Mouse (Mus musculus) embryonic fibroblast, embryonic 13.5 days (primary cell): ENCODE measurements around the gene Atad1. TPM values are rescaled to one million over a fixed set of nuclear protein-coding genes. Genes with fewer than 3 reads are reported as not detected.
A peak's percentile ranks its signal among the peaks of the same experiment; 100 is the strongest.

ENCODE experiments used
- H3K27ac ChIP-seq: 2 replicates; pipeline ENCODE4 v1.5.1; 2012; ENCODE audit warnings: low read length, control low read depth, inconsistent platforms; ENCODE audit not compliant: insufficient read depth
- H3K4me1 ChIP-seq: 2 replicates; pipeline ENCODE4 v1.6.1; 2011; ENCODE audit warnings: low read length; ENCODE audit not compliant: control insufficient read depth, insufficient read depth
- H3K4me3 ChIP-seq: 2 replicates; pipeline ENCODE4 v1.5.1; 2011; ENCODE audit warnings: mild to moderate bottlenecking, control low read depth, low read length; ENCODE audit not compliant: insufficient read depth
- CTCF ChIP-seq: IDR thresholded peaks from 2 replicates; pipeline ENCODE4 v1.5.1; 2011; ENCODE audit warnings: mild to moderate bottlenecking, control low read depth, low read length, moderate library complexity, borderline replicate concordance; ENCODE audit not compliant: insufficient read depth
- POLR2A ChIP-seq: IDR thresholded peaks from 2 replicates; pipeline ENCODE4 v1.6.1; 2011; ENCODE audit warnings: low read depth, mild to moderate bottlenecking, control low read depth, low read length, moderate library complexity
- polyA plus RNA-seq: library from polyadenylated mRNA; stranded (reverse); fragments of >200 nt; gene quantifications from 2 replicates; pipeline ENCODE4 v1.2.4, GENCODE M21; 2011; ENCODE audit warnings: low read depth; ENCODE audit not compliant: missing spikeins, insufficient read length

The Atad1 gene
- polyA plus RNA-seq, 1 experiment: 97.8 TPM

DNA sequence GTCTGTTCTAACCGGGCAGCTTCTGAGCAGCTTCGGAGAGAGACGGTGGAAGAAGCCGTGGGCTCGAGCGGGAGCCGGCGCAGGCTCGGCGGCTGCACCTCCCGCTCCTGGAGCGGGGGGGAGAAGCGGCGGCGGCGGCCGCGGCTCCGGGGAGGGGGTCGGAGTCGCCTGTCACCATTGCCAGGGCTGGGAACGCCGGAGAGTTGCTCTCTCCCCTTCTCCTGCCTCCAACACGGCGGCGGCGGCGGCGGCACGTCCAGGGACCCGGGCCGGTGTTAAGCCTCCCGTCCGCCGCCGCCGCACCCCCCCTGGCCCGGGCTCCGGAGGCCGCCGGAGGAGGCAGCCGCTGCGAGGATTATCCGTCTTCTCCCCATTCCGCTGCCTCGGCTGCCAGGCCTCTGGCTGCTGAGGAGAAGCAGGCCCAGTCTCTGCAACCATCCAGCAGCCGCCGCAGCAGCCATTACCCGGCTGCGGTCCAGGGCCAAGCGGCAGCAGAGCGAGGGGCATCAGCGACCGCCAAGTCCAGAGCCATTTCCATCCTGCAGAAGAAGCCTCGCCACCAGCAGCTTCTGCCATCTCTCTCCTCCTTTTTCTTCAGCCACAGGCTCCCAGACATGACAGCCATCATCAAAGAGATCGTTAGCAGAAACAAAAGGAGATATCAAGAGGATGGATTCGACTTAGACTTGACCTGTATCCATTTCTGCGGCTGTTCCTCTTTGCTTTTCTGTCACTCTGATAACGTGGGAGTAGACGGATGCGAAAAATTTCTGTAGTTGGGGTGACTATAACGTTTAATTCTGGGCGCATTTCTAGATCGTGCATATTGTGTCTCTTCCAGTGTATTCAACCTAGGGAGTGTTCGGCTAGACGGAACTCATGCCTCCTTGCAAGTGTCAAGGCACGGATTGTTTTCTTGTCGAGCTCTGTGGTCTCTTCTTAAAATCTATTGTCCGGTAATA is 18.5 kb upstream of the Atad1 start:
- Histone ChIP-seq H3K4me3 (peak overlapping the region; percentile 96), H3K4me1 (peaks cover 2% of the 10 kb centered on the region; the same call in 1 of the 2 replicates), H3K27ac (peak overlapping the region; percentile 79)
- no peak for TF ChIP-seq CTCF
- TF ChIP-seq POLR2A: no peak

DNA sequence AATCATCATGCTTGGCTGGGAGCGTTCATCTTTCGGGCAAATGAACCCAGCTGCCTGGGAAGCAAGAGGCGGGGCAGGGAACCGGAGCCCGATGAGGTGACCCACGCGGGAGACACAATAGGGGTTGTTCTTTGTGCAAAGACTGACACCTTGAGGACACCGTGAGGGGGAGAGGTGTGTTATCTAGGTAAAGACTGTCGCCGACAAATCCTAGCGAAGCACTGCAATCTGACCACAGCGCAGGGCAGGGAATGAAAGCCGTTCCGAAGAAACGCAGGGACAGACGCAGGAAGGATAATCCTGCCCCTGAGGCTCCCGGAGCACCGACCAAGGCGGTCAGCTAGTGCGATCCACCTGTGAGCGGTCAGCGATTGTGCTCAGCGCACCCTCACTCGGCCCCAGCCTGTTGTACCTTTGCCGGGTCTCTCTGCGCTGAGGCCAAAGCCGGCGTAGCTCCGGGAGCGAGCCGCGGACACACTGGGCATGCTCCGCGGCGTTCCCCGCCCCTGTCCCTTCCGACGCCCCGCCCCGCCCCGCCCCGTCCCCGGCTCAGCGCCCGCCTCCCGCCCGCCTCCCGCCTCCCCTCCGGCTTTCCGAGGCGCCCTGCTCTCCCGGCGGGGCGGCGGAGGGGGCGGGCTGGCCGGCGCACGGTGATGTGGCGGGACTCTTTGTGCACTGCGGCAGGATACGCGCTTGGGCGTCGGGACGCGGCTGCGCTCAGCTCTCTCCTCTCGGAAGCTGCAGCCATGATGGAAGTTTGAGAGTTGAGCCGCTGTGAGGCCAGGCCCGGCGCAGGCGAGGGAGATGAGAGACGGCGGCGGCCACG is 17.5 kb upstream of the Atad1 start, which contains the start of gene Pten:
Gene Pten (plus strand): TSS at position 598 of the 826 bp plus-strand sequence.
- peak within 1 kb of the TSS; percentile 96 for H3K4me3 ChIP-seq
- peak; percentile 92 for TF ChIP-seq POLR2A
- TF ChIP-seq CTCF: no peak
- H3K4me1 ChIP-seq: no peaks in the 10 kb centered on the region
- H3K27ac ChIP-seq: peak within 1 kb of the TSS; percentile 79

DNA sequence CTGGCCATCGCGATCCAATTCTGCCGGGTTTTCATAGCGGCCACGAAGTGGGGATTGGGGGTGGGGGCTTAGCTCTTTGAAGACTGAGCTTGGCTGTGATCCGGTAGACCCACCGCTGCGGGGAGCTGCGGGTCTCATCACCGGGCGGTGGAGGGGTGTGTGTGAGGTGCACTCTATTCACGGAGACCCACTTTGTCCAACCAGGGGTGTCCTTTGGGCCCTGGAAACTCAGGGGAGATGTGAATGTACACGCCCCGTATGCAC is 17.0 kb upstream of the Atad1 start:
- peak overlapping the region; percentile 79 for H3K27ac ChIP-seq
- no peaks in the 10 kb centered on the region for H3K4me1 ChIP-seq
- peak overlapping the region; percentile 84 for H3K4me3 ChIP-seq
- TF ChIP-seq POLR2A (no peak; the same call in 1 of the 2 replicates), CTCF (no peak)

DNA sequence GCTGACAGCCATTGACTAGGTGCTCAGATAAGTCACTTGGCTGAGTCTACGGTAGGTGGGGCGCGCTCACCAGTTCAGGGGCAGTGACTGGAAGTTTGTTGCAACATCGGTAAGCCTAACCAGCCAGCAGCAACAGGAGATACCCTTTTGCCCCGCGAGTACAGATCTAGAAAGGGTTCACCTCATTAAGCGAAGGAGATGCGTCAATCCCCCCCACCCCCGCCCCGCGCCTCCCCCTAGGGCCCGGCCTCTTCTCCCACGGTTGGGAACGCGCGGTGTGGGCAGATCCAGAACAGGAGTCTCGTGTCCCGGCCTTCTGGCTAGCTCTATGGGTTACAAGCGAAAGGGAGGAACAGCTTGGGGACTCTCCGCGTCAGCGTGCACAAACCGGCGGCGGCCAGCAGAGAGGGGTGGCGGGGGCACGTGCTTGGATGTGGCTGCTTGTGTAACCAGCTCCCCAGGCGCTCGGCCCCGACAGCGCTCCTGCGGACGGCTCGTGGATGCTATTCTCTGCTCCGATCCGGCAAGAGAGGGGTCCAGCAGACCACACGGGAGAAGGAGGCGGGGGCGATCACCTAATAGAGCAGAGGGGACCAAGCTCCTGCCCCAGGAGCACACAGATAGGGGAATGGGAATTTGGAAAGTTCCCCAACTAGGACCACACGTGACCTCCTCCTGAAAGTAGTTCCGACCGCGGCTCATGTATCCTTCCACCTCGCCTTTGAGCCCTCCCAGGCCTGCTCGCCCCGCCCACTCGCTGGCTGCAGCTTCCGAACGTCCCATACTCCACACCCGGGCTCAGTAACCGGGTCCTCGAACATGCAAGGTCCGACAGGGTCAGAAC is 16.4 kb upstream of the Atad1 start:
- H3K27ac ChIP-seq: peak overlapping the region; percentile 80
- TF ChIP-seq POLR2A (peak; percentile 93), CTCF (peak; percentile 38; the same call in 1 of the 2 replicates)

DNA sequence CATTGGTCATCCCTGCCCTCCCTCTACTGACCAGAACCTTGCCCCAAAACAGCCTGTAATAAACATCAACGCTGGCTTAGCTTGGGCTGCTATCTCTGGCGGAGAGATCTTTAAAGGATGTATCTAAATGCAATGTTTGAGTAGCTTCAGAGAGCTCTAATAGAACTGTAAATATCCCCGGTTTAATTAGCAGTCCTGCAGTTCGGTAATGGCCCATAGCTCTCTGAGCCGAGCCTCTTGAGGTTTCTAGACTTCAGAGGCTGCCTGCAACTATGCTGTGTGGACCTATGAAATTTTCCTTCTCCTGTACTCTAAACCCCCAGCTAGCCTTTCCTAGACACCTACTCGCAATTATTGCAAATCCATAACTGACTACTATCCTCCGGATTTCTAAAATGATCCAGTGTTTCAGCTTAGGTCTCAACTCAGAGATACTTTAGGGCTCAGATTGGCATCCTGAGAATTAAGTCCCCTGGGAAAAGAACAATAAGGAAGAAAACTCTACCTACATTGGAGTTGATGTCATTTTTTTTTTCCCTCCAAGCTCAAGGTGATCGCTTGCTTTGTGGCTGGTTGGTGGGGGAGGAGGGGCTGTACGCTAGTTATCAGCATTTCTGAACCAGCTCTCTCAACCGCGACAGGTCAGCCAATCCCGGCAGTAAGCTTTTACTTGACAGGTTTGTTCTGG is 15.7 kb upstream of the Atad1 start:
- Histone ChIP-seq H3K27ac (no peak overlapping the region), H3K4me1 (no peaks in the 10 kb centered on the region), H3K4me3 (peak overlapping the region; percentile 84)
- TF ChIP-seq CTCF (no peak), POLR2A (no peak)

More for the DNA sequence above, 16.4 kb upstream of the Atad1 start:
- H3K4me1 ChIP-seq: no peaks in the 10 kb centered on the region
- H3K4me3 ChIP-seq: peak overlapping the region; percentile 84

DNA sequence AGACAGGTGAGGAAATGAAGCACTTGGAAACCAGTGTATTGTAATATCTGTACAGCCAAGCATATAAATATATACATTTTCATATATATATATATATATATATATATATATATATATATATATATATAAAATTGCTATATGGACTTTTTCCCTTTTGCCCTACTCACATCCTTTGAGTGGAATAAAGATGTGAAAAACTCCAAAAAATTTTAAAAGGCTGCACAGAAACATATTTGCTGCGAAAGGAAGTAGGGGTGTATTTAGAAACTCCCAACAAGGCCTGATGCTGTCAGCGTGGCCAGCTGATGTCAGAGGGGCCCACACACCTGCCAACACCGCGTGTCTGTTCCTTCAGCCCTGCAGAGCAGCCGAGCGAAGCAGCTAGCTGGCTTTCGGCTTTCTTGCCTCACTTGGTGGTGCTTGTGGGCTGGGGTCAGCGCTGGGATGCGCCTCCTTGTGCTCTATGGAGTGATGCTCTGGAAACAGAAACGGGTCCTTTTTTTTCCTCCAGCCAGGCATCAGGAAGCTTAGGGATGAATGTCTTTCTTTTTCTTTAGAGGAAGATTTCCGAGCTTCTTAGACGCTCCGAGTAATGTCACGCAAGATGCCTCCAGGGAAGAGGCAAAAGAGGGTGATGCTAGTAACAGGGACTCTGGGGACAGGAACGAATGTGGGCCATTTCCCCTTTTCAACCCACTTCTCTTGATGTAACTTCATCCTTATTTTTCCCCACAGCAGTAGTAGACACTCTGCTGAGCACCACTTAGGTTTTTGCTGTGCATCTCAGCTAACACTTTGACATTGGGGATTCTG is 14.8 kb upstream of the Atad1 start:
- Histone ChIP-seq H3K27ac (no peak overlapping the region), H3K4me3 (no peak overlapping the region), H3K4me1 (no peaks in the 10 kb centered on the region)
- TF ChIP-seq CTCF: no peak
- no peak for TF ChIP-seq POLR2A

DNA sequence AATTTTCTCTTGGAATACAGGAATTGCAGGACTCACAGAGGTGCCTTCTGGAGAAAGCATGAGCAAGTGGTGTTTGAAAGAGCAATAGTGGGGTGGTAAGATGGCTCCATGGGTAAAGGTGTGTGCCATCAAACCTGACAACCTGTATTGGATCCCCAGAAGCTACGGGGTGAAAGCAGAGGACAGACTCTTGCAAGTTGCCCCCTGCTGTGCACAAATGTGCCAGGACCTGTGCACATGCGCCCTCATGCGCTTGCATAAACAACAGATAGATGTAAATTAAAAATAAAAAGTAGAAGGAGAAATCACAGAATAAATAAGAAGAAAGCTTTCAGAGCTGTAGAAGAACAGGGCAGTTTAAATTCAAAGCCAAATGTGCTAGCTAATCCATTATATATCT is 13.8 kb upstream of the Atad1 start:
- Histone ChIP-seq H3K4me1 (no peaks in the 10 kb centered on the region), H3K4me3 (no peak overlapping the region), H3K27ac (no peak overlapping the region)
- TF ChIP-seq POLR2A (no peak), CTCF (no peak)

DNA sequence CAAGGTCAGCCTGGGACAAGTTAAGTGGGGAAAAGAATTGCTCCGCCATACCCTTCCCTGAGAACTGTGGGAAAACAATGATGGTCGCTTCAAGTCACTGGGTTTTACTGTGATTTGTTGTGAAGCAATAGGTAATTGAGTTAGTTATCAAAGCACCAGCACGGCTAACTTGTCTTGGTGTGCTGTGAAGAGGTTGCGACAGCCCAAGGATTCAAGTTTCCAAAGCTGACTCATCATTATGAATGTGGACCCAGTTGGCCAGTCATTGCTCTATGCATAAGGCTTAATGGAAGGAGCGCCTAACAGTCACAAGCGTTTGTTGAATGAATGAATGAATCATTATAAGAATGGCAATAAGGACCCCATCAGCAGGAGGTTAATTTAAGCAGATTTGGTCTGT is 12.8 kb upstream of the Atad1 start:
- Histone ChIP-seq H3K4me3 (no peak overlapping the region), H3K27ac (no peak overlapping the region)
- TF ChIP-seq POLR2A: no peak
- TF ChIP-seq CTCF: no peak

More for the DNA sequence above, 12.8 kb upstream of the Atad1 start:
- no peaks in the 10 kb centered on the region for H3K4me1 ChIP-seq
